Mouse (Mus musculus) liver, embryonic 13.5 days (tissue): ENCODE data around the gene Zfp773. TPM values are rescaled to one million over a fixed set of nuclear protein-coding genes. Genes with fewer than 3 reads are reported as not detected.
"Not testable (repeated sequence)": the region's sequence is repeated elsewhere in the genome, so short reads cannot be mapped to it uniquely, and the experiment has no call there.

Experiments
- ATAC-seq: fragments of 200-750 bp; cut with Nextera tagmentation; 2 replicates; pipeline ENCODE4 v1.8.0; 2017; ENCODE audit warnings: low read depth, mild to moderate bottlenecking, moderate number of reproducible peaks, moderate library complexity
- DNase-seq: peaks from one replicate; pipeline ENCODE4 v3.0.0; 2022
- H3K27ac ChIP-seq: fragments of 300-500 bp; sonication (generic); 2 replicates; pipeline ENCODE4 v1.5.1; 2015; ENCODE audit warnings: moderate library complexity, mild to moderate bottlenecking, inconsistent platforms
- H3K27me3 ChIP-seq: fragments of 300-500 bp; sonication (generic); 2 replicates; pipeline ENCODE4 v1.6.1; 2015; ENCODE audit warnings: mild to moderate bottlenecking, inconsistent platforms
- H3K36me3 ChIP-seq: fragments of 300-500 bp; sonication (generic); 2 replicates; pipeline ENCODE4 v1.6.1; 2015; ENCODE audit warnings: mild to moderate bottlenecking, inconsistent platforms
- H3K4me1 ChIP-seq: fragments of 300-500 bp; sonication (generic); replicated peaks from 2 replicates; pipeline ENCODE4 v1.6.1; 2015; ENCODE audit warnings: inconsistent platforms
- H3K4me2 ChIP-seq: fragments of 300-500 bp; sonication (generic); 2 replicates; pipeline ENCODE4 v1.6.1; 2015; ENCODE audit warnings: inconsistent platforms, mild to moderate bottlenecking, moderate library complexity
- H3K4me3 ChIP-seq: fragments of 300-500 bp; sonication (generic); replicated peaks from 2 replicates; pipeline ENCODE4 v1.5.1; 2015; ENCODE audit warnings: mild to moderate bottlenecking, inconsistent platforms
- H3K9ac ChIP-seq: fragments of 300-500 bp; sonication (generic); 2 replicates; pipeline ENCODE4 v1.6.1; 2015; ENCODE audit warnings: mild to moderate bottlenecking, inconsistent platforms
- H3K9me3 ChIP-seq: fragments of 300-500 bp; sonication (generic); replicated peaks from 2 replicates; pipeline ENCODE4 v1.6.1; 2016; ENCODE audit warnings: inconsistent platforms
- WGBS: fragments of 180-500 bp; shearing (Covaris S2); methylation state at CpG from one replicate; pipeline ENCODE4 v1.1.7; 2015; ENCODE audit not compliant: insufficient replicate concordance; 5-methylcytosine and 5-hydroxymethylcytosine counted together
- polyA plus RNA-seq: library from polyadenylated mRNA; unstranded; fragments of >200 nt; fragmentation: Nextera tagmentation; extraction: Ambion mirVana; gene quantifications from 2 replicates; pipeline ENCODE4 v1.2.1, GENCODE M21; 2015

Zfp773 gene
- polyA plus RNA-seq: 0.27 and 0.30 TPM in 2 replicates

- Histone ChIP-seq H3K9ac (peak within 1 kb of the TSS; percentile 43; the same call in 1 of the 2 replicates), H3K27me3 (no peaks in the 10 kb centered on the region), H3K4me1 (no peaks in the 10 kb centered on the region), H3K4me3 (peak within 1 kb of the TSS; percentile 53), H3K27ac (no peak within 1 kb of the TSS), H3K36me3 (no peaks in the 10 kb centered on the region), H3K4me2 (peak within 1 kb of the TSS; percentile 52), H3K9me3 (no peaks in the 10 kb centered on the region)
- DNase-seq: peak; percentile 7
- ATAC-seq: peak; percentile 89
- 4% methylated on average over 16 of the region's 16 CpGs for WGBS
Measured at GRCm38 (mm10) chr7:7136379-7136866, at the start of gene Zfp773. Gene Zfp773, minus strand, starts transcription at chr7:7136755.

GRCm38 (mm10) chr7:7185897-7186296, 49.3 kb upstream of the Zfp773 start:
- H3K36me3 ChIP-seq: peaks cover 13% of the 10 kb centered on the region; the same call in 1 of the 2 replicates
- no peaks in the 10 kb centered on the region for H3K27me3 ChIP-seq
- H3K4me1 ChIP-seq: peaks cover 8% of the 10 kb centered on the region
- no peak overlapping the region for H3K9ac ChIP-seq
- ATAC-seq: no peak
- WGBS: 75% methylated on average over 1 of the region's 1 CpGs
- no peak overlapping the region for H3K27ac ChIP-seq
- no peaks in the 10 kb centered on the region for H3K9me3 ChIP-seq
- H3K4me2 ChIP-seq: no peak overlapping the region
- DNase-seq: no peak
- no peak overlapping the region for H3K4me3 ChIP-seq

GRCm38 (mm10) chr7:7171227-7172147, 34.9 kb upstream of the Zfp773 start, which contains the start of gene Zfp418:
Gene Zfp418, plus strand, starts transcription at chr7:7171330.
- H3K27ac ChIP-seq: no peak within 1 kb of the TSS
- peak within 1 kb of the TSS; percentile 68 for H3K4me3 ChIP-seq
- ATAC-seq (peak; percentile 92), DNase-seq (peak; percentile 24)
- H3K9ac ChIP-seq: peak within 1 kb of the TSS; percentile 69
- no peaks in the 10 kb centered on the region for H3K9me3 ChIP-seq
- WGBS: 2% methylated on average over 26 of the region's 26 CpGs
- H3K36me3 ChIP-seq: peaks cover 3% of the 10 kb centered on the region; the same call in 1 of the 2 replicates
- no peaks in the 10 kb centered on the region for H3K27me3 ChIP-seq
- H3K4me2 ChIP-seq: peak within 1 kb of the TSS; percentile 74
- peaks cover 9% of the 10 kb centered on the region for H3K4me1 ChIP-seq

GRCm38 (mm10) chr7:7145991-7146608, 9.5 kb upstream of the Zfp773 start:
- no peak overlapping the region for H3K27ac ChIP-seq
- H3K36me3 ChIP-seq: no peaks in the 10 kb centered on the region

GRCm38 (mm10) chr7:7144215-7144614, 7.7 kb upstream of the Zfp773 start:
- Histone ChIP-seq H3K27ac (no peak overlapping the region), H3K36me3 (no peaks in the 10 kb centered on the region), H3K9me3 (0 out of 2 replicates have a peak, but pooled peaks cover 4% of the 10 kb centered on the region), H3K4me3 (no peak overlapping the region), H3K4me1 (no peaks in the 10 kb centered on the region), H3K9ac (no peak overlapping the region), H3K27me3 (no peaks in the 10 kb centered on the region), H3K4me2 (no peak overlapping the region)
- ATAC-seq: no peak
- no peak for DNase-seq
- 69% methylated on average over 1 of the region's 1 CpGs for WGBS

More at GRCm38 (mm10) chr7:7145991-7146608, 9.5 kb upstream of the Zfp773 start:
- Histone ChIP-seq H3K4me3 (no peak overlapping the region), H3K4me1 (no peaks in the 10 kb centered on the region), H3K4me2 (no peak overlapping the region), H3K9ac (no peak overlapping the region), H3K9me3 (0 out of 2 replicates have a peak, but pooled peaks cover 4% of the 10 kb centered on the region), H3K27me3 (no peaks in the 10 kb centered on the region)
- ATAC-seq (no peak), DNase-seq (no peak)
- 77% methylated on average over 15 of the region's 15 CpGs for WGBS

GRCm38 (mm10) chr7:7132751-7133150, 3.8 kb downstream of the Zfp773 start:
- no peak overlapping the region for H3K4me3 ChIP-seq
- no peak overlapping the region for H3K4me2 ChIP-seq
- no peak for ATAC-seq
- no peaks in the 10 kb centered on the region for H3K4me1 ChIP-seq
- H3K27ac ChIP-seq: no peak overlapping the region
- WGBS: 70% methylated on average over 8 of the region's 8 CpGs
- H3K36me3 ChIP-seq: no peaks in the 10 kb centered on the region
- no peak for DNase-seq
- H3K9me3 ChIP-seq: no peaks in the 10 kb centered on the region
- H3K9ac ChIP-seq: no peak overlapping the region
- no peaks in the 10 kb centered on the region for H3K27me3 ChIP-seq

- not testable (repeated sequence) for ATAC-seq, H3K9me3 ChIP-seq, H3K4me3 ChIP-seq, H3K4me2 ChIP-seq, H3K27me3 ChIP-seq, H3K4me1 ChIP-seq, H3K36me3 ChIP-seq, H3K27ac ChIP-seq, H3K9ac ChIP-seq, DNase-seq
- WGBS: 89% methylated on average over 15 of the region's 15 CpGs
Measured at GRCm38 (mm10) chr7:7130491-7131124, 5.9 kb downstream of the Zfp773 start.

GRCm38 (mm10) chr7:7121602-7121980, 15.0 kb downstream of the Zfp773 start:
- peaks cover 23% of the 10 kb centered on the region; the same call in 1 of the 2 replicates for H3K36me3 ChIP-seq
- WGBS: 46% methylated on average over 6 of the region's 6 CpGs

GRCm38 (mm10) chr7:7120921-7121601, 15.5 kb downstream of the Zfp773 start, which contains the start of gene Zfp954:
Gene Zfp954, minus strand, starts transcription at chr7:7121488.
- peak; percentile 71 for DNase-seq
- under 1% methylated on average over 30 of the region's 30 CpGs for WGBS
- H3K36me3 ChIP-seq: peaks cover 29% of the 10 kb centered on the region
- H3K4me3 ChIP-seq: peak within 1 kb of the TSS; percentile 66
- ATAC-seq: peak; percentile 93
- no peaks in the 10 kb centered on the region for H3K27me3 ChIP-seq
- peak within 1 kb of the TSS; percentile 69 for H3K9ac ChIP-seq
- H3K4me2 ChIP-seq: peak within 1 kb of the TSS; percentile 70
- no peaks in the 10 kb centered on the region for H3K9me3 ChIP-seq
- H3K4me1 ChIP-seq: peaks cover 18% of the 10 kb centered on the region
- no peak within 1 kb of the TSS for H3K27ac ChIP-seq

More at GRCm38 (mm10) chr7:7121602-7121980, 15.0 kb downstream of the Zfp773 start:
- H3K27me3 ChIP-seq: no peaks in the 10 kb centered on the region
- peak overlapping the region; percentile 69; the same call in 1 of the 2 replicates for H3K9ac ChIP-seq
- peak overlapping the region; percentile 66 for H3K4me3 ChIP-seq
- DNase-seq: no peak
- ATAC-seq: no peak
- H3K4me1 ChIP-seq: peaks cover 18% of the 10 kb centered on the region
- no peaks in the 10 kb centered on the region for H3K9me3 ChIP-seq
- H3K27ac ChIP-seq: no peak overlapping the region
- peak overlapping the region; percentile 70 for H3K4me2 ChIP-seq

- ATAC-seq: no peak
- no peak overlapping the region for H3K9ac ChIP-seq
- H3K4me1 ChIP-seq: peaks cover 18% of the 10 kb centered on the region
- H3K4me3 ChIP-seq: no peak overlapping the region
- no peak overlapping the region for H3K27ac ChIP-seq
- WGBS: 73% methylated on average over 2 of the region's 2 CpGs
- no peaks in the 10 kb centered on the region for H3K9me3 ChIP-seq
- H3K27me3 ChIP-seq: no peaks in the 10 kb centered on the region
- H3K4me2 ChIP-seq: no peak overlapping the region
- H3K36me3 ChIP-seq: peaks cover 47% of the 10 kb centered on the region
- no peak for DNase-seq
Measured at GRCm38 (mm10) chr7:7118441-7118840, 18.1 kb downstream of the Zfp773 start.
